Mouse (Mus musculus): ENCODE measurements around the gene Actl9. TPM values are rescaled to one million over a fixed set of nuclear protein-coding genes. Genes with fewer than 3 reads are reported as not detected.

The Actl9 gene
- total and polyA plus RNA-seq, 2 experiments from 2014 or later: not detected

DNA sequence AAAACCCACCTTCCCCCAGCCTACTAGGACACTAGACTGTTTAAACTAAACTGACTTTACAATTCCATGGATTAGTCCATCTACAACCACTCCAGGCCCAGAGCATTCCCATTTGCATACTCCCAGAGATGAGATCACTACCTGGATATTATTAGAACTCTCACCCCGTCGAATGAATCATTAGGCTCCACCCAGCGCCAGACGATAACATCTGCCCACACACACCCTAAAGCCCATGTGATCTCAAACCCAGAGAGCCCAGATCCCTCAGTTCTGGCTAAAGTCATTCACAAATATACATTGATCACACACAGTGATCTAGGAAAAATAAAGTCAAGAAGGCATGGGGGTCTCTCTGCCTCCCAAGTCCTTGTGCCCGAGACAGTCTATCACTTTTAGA is 7.2 kb downstream of the Actl9 start:
- Histone ChIP-seq H3K27me3 (ENCODE audit: insufficient read depth, low read length) (no peaks in the 10 kb centered on the region), H3K9me3 (ENCODE audit: low read length) (no peaks in the 10 kb centered on the region), H3K4me2 (ENCODE audit: low read depth, low read length, poor library complexity, severe bottlenecking) (no peak overlapping the region), H3K27ac (ENCODE audit: low read depth, low read length) (no peak overlapping the region), H3K4me3 (ENCODE audit: low read depth, low read length) (no peak overlapping the region), H3K36me3 (ENCODE audit: insufficient read depth, low read length) (no peaks in the 10 kb centered on the region), H3K9ac (replicated peaks; ENCODE audit: low read length, poor library complexity, severe bottlenecking) (no peak overlapping the region), H3K4me1 (ENCODE audit: insufficient read depth, low read length) (no peaks in the 10 kb centered on the region)
- DNase-seq (ENCODE audit: low spot score) (no peak), ATAC-seq (ENCODE audit: low FRiP score) (no peak)
- TF ChIP-seq CTCF (IDR thresholded peaks at IDR 0.05): no peak
- WGBS: 83% methylated on average over 5 of the region's 5 CpGs

DNA sequence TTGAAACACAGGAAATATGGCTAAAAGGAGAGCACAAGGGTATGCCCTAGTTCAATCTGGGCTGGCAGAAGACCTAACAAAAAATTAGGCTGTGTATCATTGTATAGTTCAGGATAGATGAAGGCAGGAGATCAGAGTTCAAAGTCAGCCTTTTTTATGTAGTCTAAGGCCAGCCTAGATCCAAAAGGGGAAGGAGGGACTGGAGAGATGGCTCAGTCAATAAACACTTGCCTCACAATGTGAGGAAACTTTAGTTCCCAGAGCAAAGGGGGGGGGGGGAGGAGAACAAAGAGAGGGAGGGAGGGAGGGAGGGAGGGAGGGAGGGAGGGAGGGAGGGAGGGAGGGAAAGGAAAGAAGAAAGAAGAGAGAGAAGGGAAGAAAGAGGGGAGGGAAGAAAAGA is 8.5 kb downstream of the Actl9 start:
- no peak overlapping the region for H3K4me2 ChIP-seq (ENCODE audit: low read depth, low read length, poor library complexity, severe bottlenecking)

DNA sequence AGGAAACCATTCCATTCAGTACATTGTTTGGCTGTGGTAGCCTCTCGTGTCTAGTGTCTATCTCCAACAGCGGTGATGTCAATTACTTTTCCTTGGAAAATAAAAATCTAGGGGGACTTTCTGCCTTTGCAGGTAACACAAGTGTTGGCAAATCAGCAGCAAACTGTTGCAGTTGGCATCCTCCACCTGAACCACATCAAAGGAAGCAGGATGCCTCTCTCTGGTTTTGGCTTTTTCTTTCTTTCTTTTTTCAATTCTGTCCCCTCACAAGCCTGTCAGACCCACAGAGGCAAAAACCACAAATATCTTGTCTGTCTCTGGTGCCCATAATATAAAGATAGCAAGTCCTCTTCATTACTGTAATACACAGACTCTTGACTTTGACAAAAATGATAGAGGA is 23.9 kb downstream of the Actl9 start:
- DNase-seq (ENCODE audit: low spot score) (no peak), ATAC-seq (ENCODE audit: low FRiP score) (no peak)
- no peak for TF ChIP-seq CTCF (IDR thresholded peaks at IDR 0.05)
- Histone ChIP-seq H3K27me3 (ENCODE audit: insufficient read depth, low read length) (no peaks in the 10 kb centered on the region), H3K9ac (replicated peaks; ENCODE audit: low read length, poor library complexity, severe bottlenecking) (no peak overlapping the region), H3K36me3 (ENCODE audit: insufficient read depth, low read length) (no peaks in the 10 kb centered on the region), H3K4me1 (ENCODE audit: insufficient read depth, low read length) (no peaks in the 10 kb centered on the region), H3K4me2 (ENCODE audit: low read depth, low read length, poor library complexity, severe bottlenecking) (no peak overlapping the region), H3K27ac (ENCODE audit: low read depth, low read length) (no peak overlapping the region), H3K4me3 (ENCODE audit: low read depth, low read length) (no peak overlapping the region), H3K9me3 (ENCODE audit: low read length) (no peaks in the 10 kb centered on the region)
- WGBS: 80% methylated on average over 2 of the region's 2 CpGs

More for the DNA sequence above, 8.5 kb downstream of the Actl9 start:
- DNase-seq (ENCODE audit: low spot score) (no peak), ATAC-seq (ENCODE audit: low FRiP score) (no peak)
- Histone ChIP-seq H3K9me3 (ENCODE audit: low read length) (no peaks in the 10 kb centered on the region), H3K27me3 (ENCODE audit: insufficient read depth, low read length) (no peaks in the 10 kb centered on the region), H3K9ac (replicated peaks; ENCODE audit: low read length, poor library complexity, severe bottlenecking) (no peak overlapping the region), H3K36me3 (ENCODE audit: insufficient read depth, low read length) (no peaks in the 10 kb centered on the region), H3K4me1 (ENCODE audit: insufficient read depth, low read length) (no peaks in the 10 kb centered on the region), H3K27ac (ENCODE audit: low read depth, low read length) (no peak overlapping the region), H3K4me3 (ENCODE audit: low read depth, low read length) (no peak overlapping the region)
- TF ChIP-seq CTCF (IDR thresholded peaks at IDR 0.05): no peak

DNA sequence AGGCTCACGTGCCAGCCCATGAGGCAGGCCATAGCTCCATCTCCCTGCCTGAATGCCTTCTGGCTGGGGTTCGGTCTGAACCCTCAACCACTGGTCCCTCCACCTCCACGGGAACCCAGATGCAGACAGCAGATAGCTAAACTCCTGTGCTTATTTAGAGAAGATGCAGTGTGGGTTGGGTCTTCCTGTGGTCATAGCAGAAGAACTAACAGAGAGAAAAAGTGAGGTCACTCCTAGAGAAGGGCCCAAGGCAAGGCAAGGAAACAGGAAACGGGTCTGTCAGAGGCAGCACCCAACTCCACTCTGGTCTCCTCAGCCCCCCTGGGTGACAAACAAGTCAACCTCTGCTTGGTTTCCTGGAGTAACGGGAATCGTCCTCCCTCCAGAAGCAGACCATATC is 38.5 kb downstream of the Actl9 start:
- ATAC-seq (ENCODE audit: low FRiP score): no peak

More for the DNA sequence above, 38.5 kb downstream of the Actl9 start:
- no peak overlapping the region for H3K9ac ChIP-seq (replicated peaks; ENCODE audit: low read length, poor library complexity, severe bottlenecking)
- H3K27me3 ChIP-seq (ENCODE audit: insufficient read depth, low read length): no peaks in the 10 kb centered on the region
- H3K4me3 ChIP-seq (ENCODE audit: low read depth, low read length): no peak overlapping the region
- DNase-seq (ENCODE audit: low spot score): no peak
- TF ChIP-seq CTCF (IDR thresholded peaks at IDR 0.05): no peak
- H3K4me2 ChIP-seq (ENCODE audit: low read depth, low read length, poor library complexity, severe bottlenecking): no peak overlapping the region
- H3K4me1 ChIP-seq (ENCODE audit: insufficient read depth, low read length): no peaks in the 10 kb centered on the region
- H3K36me3 ChIP-seq (ENCODE audit: insufficient read depth, low read length): no peaks in the 10 kb centered on the region
- H3K27ac ChIP-seq (ENCODE audit: low read depth, low read length): no peak overlapping the region
- WGBS: 67% methylated on average over 6 of the region's 6 CpGs
- H3K9me3 ChIP-seq (ENCODE audit: low read length): no peaks in the 10 kb centered on the region

Other genes with a start within 250 kb of the Actl9 start
- not detected in 2 replicates for gene Olfr239, start 241.6 kb upstream of the Actl9 start, total RNA-seq (2014; rRNA removed)
- gene Olfr239, start 241.6 kb upstream of the Actl9 start, polyA plus RNA-seq (2015; fragmentation: Nextera tagmentation; extraction: Ambion mirVana): not detected in 2 replicates
- 0.22 TPM in 1 of 2 replicates, not detected in the other for gene Olfr1564, start 211.2 kb upstream of the Actl9 start, total RNA-seq (2014; rRNA removed)
- gene Olfr1564, start 211.2 kb upstream of the Actl9 start, polyA plus RNA-seq (2015; fragmentation: Nextera tagmentation; extraction: Ambion mirVana): not detected in 2 replicates
- gene Zfp955a, start 177.8 kb upstream of the Actl9 start, total RNA-seq (2014; rRNA removed): 13.9 and 20.6 TPM in 2 replicates
- gene Zfp955a, start 177.8 kb upstream of the Actl9 start, polyA plus RNA-seq (2015; fragmentation: Nextera tagmentation; extraction: Ambion mirVana): 20.1 and 20.4 TPM in 2 replicates
- not detected in 2 replicates for gene Olfr63, start 168.2 kb upstream of the Actl9 start, total RNA-seq (2014; rRNA removed)
- not detected in 2 replicates for gene Olfr63, start 168.2 kb upstream of the Actl9 start, polyA plus RNA-seq (2015; fragmentation: Nextera tagmentation; extraction: Ambion mirVana)
- 17.2 and 21.0 TPM in 2 replicates for gene Zfp955b, start 143.4 kb upstream of the Actl9 start, total RNA-seq (2014; rRNA removed)
- gene Zfp955b, start 143.4 kb upstream of the Actl9 start, polyA plus RNA-seq (2015; fragmentation: Nextera tagmentation; extraction: Ambion mirVana): 16.2 and 16.7 TPM in 2 replicates
- gene Zfp81, start 74.0 kb upstream of the Actl9 start, total RNA-seq (2014; rRNA removed): 20.9 and 27.2 TPM in 2 replicates
- gene Zfp81, start 74.0 kb upstream of the Actl9 start, polyA plus RNA-seq (2015; fragmentation: Nextera tagmentation; extraction: Ambion mirVana): 14.6 and 18.1 TPM in 2 replicates
- 13.6 and 28.9 TPM in 2 replicates for gene Zfp101, start 38.3 kb upstream of the Actl9 start, total RNA-seq (2014; rRNA removed)
- gene Zfp101, start 38.3 kb upstream of the Actl9 start, polyA plus RNA-seq (2015; fragmentation: Nextera tagmentation; extraction: Ambion mirVana): 6.8 and 9.0 TPM in 2 replicates
- gene Adamts10, start 91.3 kb downstream of the Actl9 start, total RNA-seq (2014; rRNA removed): 56.3 and 78.3 TPM in 2 replicates
- gene Adamts10, start 91.3 kb downstream of the Actl9 start, polyA plus RNA-seq (2015; fragmentation: Nextera tagmentation; extraction: Ambion mirVana): 36.9 and 39.1 TPM in 2 replicates
- 1.3 TPM in 2 replicates for gene Myo1f, start 122.8 kb downstream of the Actl9 start, total RNA-seq (2014; rRNA removed)
- 1.2 TPM in 2 replicates for gene Myo1f, start 122.8 kb downstream of the Actl9 start, polyA plus RNA-seq (2015; fragmentation: Nextera tagmentation; extraction: Ambion mirVana)
- 43.8 and 58.8 TPM in 2 replicates for gene Zfp414, start 196.2 kb downstream of the Actl9 start, total RNA-seq (2014; rRNA removed)
- gene Zfp414, start 196.2 kb downstream of the Actl9 start, polyA plus RNA-seq (2015; fragmentation: Nextera tagmentation; extraction: Ambion mirVana): 89.1 and 96.0 TPM in 2 replicates
- gene Pram1, start 205.2 kb downstream of the Actl9 start, total RNA-seq (2014; rRNA removed): not detected in 2 replicates
- 0.41 TPM in 1 of 2 replicates, not detected in the other for gene Pram1, start 205.2 kb downstream of the Actl9 start, polyA plus RNA-seq (2015; fragmentation: Nextera tagmentation; extraction: Ambion mirVana)